Mouse (Mus musculus) liver, embryonic 15.5 days (tissue): ENCODE data around the gene Olfr32. TPM values are rescaled to one million over a fixed set of nuclear protein-coding genes. Genes with fewer than 3 reads are reported as not detected.
"Not testable (repeated sequence)": the region's sequence is repeated elsewhere in the genome, so short reads cannot be mapped to it uniquely, and the experiment has no call there.

ENCODE experiments used
- ATAC-seq: fragments of 200-750 bp; cut with Nextera tagmentation; 2 replicates; pipeline ENCODE4 v1.8.0; 2017; ENCODE audit warnings: moderate number of reproducible peaks, mild to moderate bottlenecking, moderate library complexity; ENCODE audit not compliant: insufficient read depth
- H3K27ac ChIP-seq: fragments of 300-500 bp; sonication (generic); replicated peaks from 2 replicates; pipeline ENCODE4 v1.5.1; 2015; ENCODE audit warnings: mild to moderate bottlenecking, inconsistent platforms
- H3K27me3 ChIP-seq: fragments of 300-500 bp; sonication (generic); 2 replicates; pipeline ENCODE4 v1.6.1; 2015; ENCODE audit warnings: mild to moderate bottlenecking, inconsistent platforms
- H3K36me3 ChIP-seq: fragments of 300-500 bp; sonication (generic); replicated peaks from 2 replicates; pipeline ENCODE4 v1.6.1; 2015; ENCODE audit warnings: moderate library complexity, mild to moderate bottlenecking, inconsistent platforms
- H3K4me1 ChIP-seq: fragments of 300-500 bp; sonication (generic); replicated peaks from 2 replicates; pipeline ENCODE4 v1.6.1; 2015; ENCODE audit warnings: inconsistent platforms
- H3K4me2 ChIP-seq: fragments of 300-500 bp; sonication (generic); 2 replicates; pipeline ENCODE4 v1.6.1; 2015; ENCODE audit warnings: moderate library complexity, mild to moderate bottlenecking, inconsistent platforms
- H3K4me3 ChIP-seq: fragments of 300-500 bp; sonication (generic); replicated peaks from 2 replicates; pipeline ENCODE4 v1.5.1; 2015; ENCODE audit warnings: mild to moderate bottlenecking, inconsistent platforms
- H3K9ac ChIP-seq: fragments of 300-500 bp; sonication (generic); 2 replicates; pipeline ENCODE4 v1.6.1; 2015; ENCODE audit warnings: moderate library complexity, mild to moderate bottlenecking, inconsistent platforms
- H3K9me3 ChIP-seq: fragments of 300-500 bp; sonication (generic); replicated peaks from 2 replicates; pipeline ENCODE4 v1.6.1; 2016; ENCODE audit warnings: inconsistent platforms
- WGBS: fragments of 180-500 bp; shearing (Covaris S2); methylation state at CpG from one replicate; pipeline ENCODE4 v1.1.7; 2015; ENCODE audit warnings: mixed read lengths; ENCODE audit not compliant: insufficient replicate concordance; 5-methylcytosine and 5-hydroxymethylcytosine counted together
- polyA plus RNA-seq: library from polyadenylated mRNA; unstranded; fragments of >200 nt; fragmentation: Nextera tagmentation; extraction: Ambion mirVana; gene quantifications from 2 replicates; pipeline ENCODE4 v1.2.1, GENCODE M21; 2015

Olfr32 gene
- polyA plus RNA-seq, result not detected in 2 replicates

GRCm38 (mm10) chr2:90142196-90142595 is at the start of gene Olfr32:
Olfr32 (minus strand) TSS chr2:90142296.
- Histone ChIP-seq H3K27me3 (no peaks in the 10 kb centered on the region), H3K4me2 (no peak within 1 kb of the TSS), H3K4me1 (no peaks in the 10 kb centered on the region), H3K4me3 (no peak within 1 kb of the TSS), H3K9me3 (no peaks in the 10 kb centered on the region), H3K27ac (no peak within 1 kb of the TSS), H3K9ac (no peak within 1 kb of the TSS), H3K36me3 (no peaks in the 10 kb centered on the region)
- no peak for ATAC-seq

- not testable (repeated sequence) for H3K4me3 ChIP-seq, H3K27me3 ChIP-seq, H3K9ac ChIP-seq, H3K9me3 ChIP-seq, H3K36me3 ChIP-seq, H3K4me2 ChIP-seq, H3K27ac ChIP-seq, H3K4me1 ChIP-seq, ATAC-seq
- no CpG with 5 or more reads among the region's 5 CpGs for WGBS
These were observed 45.0 kb upstream of the Olfr32 start for GRCm38 (mm10) chr2:90187082-90187481.

GRCm38 (mm10) chr2:90186082-90186481 is 44.0 kb upstream of the Olfr32 start:
- ATAC-seq, H3K9me3 ChIP-seq, H3K4me3 ChIP-seq, H3K27me3 ChIP-seq, H3K4me1 ChIP-seq, H3K36me3 ChIP-seq, H3K27ac ChIP-seq, H3K9ac ChIP-seq, H3K4me2 ChIP-seq: not testable (repeated sequence)
- no CpG with 5 or more reads among the region's 4 CpGs for WGBS

- Histone ChIP-seq H3K9me3 (no peaks in the 10 kb centered on the region), H3K4me3 (no peak overlapping the region), H3K27me3 (no peaks in the 10 kb centered on the region), H3K4me1 (no peaks in the 10 kb centered on the region), H3K27ac (no peak overlapping the region), H3K4me2 (no peak overlapping the region), H3K9ac (no peak overlapping the region), H3K36me3 (no peaks in the 10 kb centered on the region)
- WGBS, result 71% methylated on average over 9 of the region's 9 CpGs
- ATAC-seq, result no peak
These were observed 11.8 kb upstream of the Olfr32 start for GRCm38 (mm10) chr2:90153916-90154315.

- no peaks in the 10 kb centered on the region for H3K27me3 ChIP-seq
- WGBS, result 51% methylated on average over 3 of the region's 3 CpGs
- H3K27ac ChIP-seq, result no peak within 1 kb of the TSS
- H3K4me1 ChIP-seq, result no peaks in the 10 kb centered on the region
- no peaks in the 10 kb centered on the region for H3K9me3 ChIP-seq
- no peak for ATAC-seq
- H3K4me3 ChIP-seq, result no peak within 1 kb of the TSS
- no peak within 1 kb of the TSS for H3K4me2 ChIP-seq
- no peak within 1 kb of the TSS for H3K9ac ChIP-seq
- no peaks in the 10 kb centered on the region for H3K36me3 ChIP-seq
These were observed 10.9 kb upstream of the Olfr32 start, which contains the start of gene Olfr1270 for GRCm38 (mm10) chr2:90152991-90153390. Olfr1270 (minus strand) TSS chr2:90153091.

GRCm38 (mm10) chr2:90121312-90121711 is 20.8 kb downstream of the Olfr32 start, which contains the start of gene Olfr1269:
Olfr1269 (minus strand) TSS chr2:90121412.
- 79% methylated on average over 1 of the region's 1 CpGs for WGBS
- Histone ChIP-seq H3K27me3 (no peaks in the 10 kb centered on the region), H3K4me3 (no peak within 1 kb of the TSS), H3K36me3 (no peaks in the 10 kb centered on the region), H3K27ac (no peak within 1 kb of the TSS), H3K4me1 (no peaks in the 10 kb centered on the region), H3K4me2 (no peak within 1 kb of the TSS), H3K9me3 (no peaks in the 10 kb centered on the region), H3K9ac (no peak within 1 kb of the TSS)
- no peak for ATAC-seq

Other genes with a start within 250 kb of the Olfr32 start
- gene Olfr1258, start 215.0 kb downstream of the Olfr32 start, polyA plus RNA-seq, result not detected in 2 replicates
- not detected in 2 replicates for gene Olfr1259, start 193.6 kb downstream of the Olfr32 start, polyA plus RNA-seq
- gene Olfr1260, start 168.0 kb downstream of the Olfr32 start, polyA plus RNA-seq, result not detected in 2 replicates
- gene Olfr1261, start 151.1 kb downstream of the Olfr32 start, polyA plus RNA-seq, result not detected in 2 replicates
- not detected in 2 replicates for gene Olfr1262, start 142.2 kb downstream of the Olfr32 start, polyA plus RNA-seq
- gene Olfr1263, start 130.2 kb downstream of the Olfr32 start, polyA plus RNA-seq, result not detected in 2 replicates
- not detected in 2 replicates for gene Olfr1264, start 116.7 kb downstream of the Olfr32 start, polyA plus RNA-seq
- not detected in 2 replicates for gene Olfr1265, start 107.0 kb downstream of the Olfr32 start, polyA plus RNA-seq
- gene Olfr140, start 78.7 kb downstream of the Olfr32 start, polyA plus RNA-seq, result not detected in 2 replicates
- not detected in 2 replicates for gene Olfr1269, start 20.9 kb downstream of the Olfr32 start, polyA plus RNA-seq
- not detected in 2 replicates for gene Olfr1270, start 10.8 kb upstream of the Olfr32 start, polyA plus RNA-seq
- gene Olfr1506, start 82.2 kb upstream of the Olfr32 start, polyA plus RNA-seq, result not detected in 2 replicates
- gene Olfr142, start 115.3 kb upstream of the Olfr32 start, polyA plus RNA-seq, result not detected in 2 replicates
- gene Olfr1271, start 128.7 kb upstream of the Olfr32 start, polyA plus RNA-seq, result not detected in 2 replicates
- not detected in 2 replicates for gene Olfr1272, start 150.5 kb upstream of the Olfr32 start, polyA plus RNA-seq
- gene Gm13769, start 179.9 kb upstream of the Olfr32 start, polyA plus RNA-seq, result not detected in 2 replicates